Mouse (Mus musculus) stomach, postnatal 0 days (tissue): Measurements from ENCODE around the gene Sox11.

Experiments used
- CTCF ChIP-seq: IDR thresholded peaks from 2 replicates; pipeline ENCODE4 v1.5.1; 2016; ENCODE audit warnings: antibody characterized with exemption, low read depth, mild to moderate bottlenecking, moderate library complexity
- EP300 ChIP-seq: optimal IDR thresholded peaks from 2 replicates; pipeline ENCODE3; 2016; ENCODE audit warnings: antibody characterized with exemption

- no peak for TF ChIP-seq EP300
- TF ChIP-seq CTCF = peak; percentile 38
Measured at GRCm38 (mm10) chr12:27335356-27336055, 6.9 kb downstream of the Sox11 start.
